Mouse (Mus musculus) adrenal gland, postnatal 10 days (tissue): ENCODE measurements at regions not wholly inside any gene's neighbourhood (a gene's known extent, or its start where the extent isn't known, plus 50 kb on each side); places are given as distances from the start of the nearest gene placed in this dataset.
A peak's percentile ranks its signal among the peaks of the same experiment; 100 is the strongest.

ENCODE experiments used
- DNase-seq: peaks from one replicate; pipeline ENCODE4 v3.0.0; 2021; ENCODE audit warnings: mixed read lengths

GRCm38 (mm10) chr11:17750345-17750744 lies 203.3 kb downstream of the Etaa1 start:
- no peak for DNase-seq

GRCm38 (mm10) chr11:17759224-17759623 lies 194.5 kb downstream of the Etaa1 start:
- DNase-seq, result no peak

GRCm38 (mm10) chr11:17763411-17763810 lies 190.3 kb downstream of the Etaa1 start:
- DNase-seq, result no peak

GRCm38 (mm10) chr11:17764146-17764545 lies 189.5 kb downstream of the Etaa1 start:
- DNase-seq, result no peak

GRCm38 (mm10) chr11:17768345-17768759 lies 185.3 kb downstream of the Etaa1 start:
- peak; percentile 79 for DNase-seq

- peak; percentile 6 for DNase-seq
Measured at GRCm38 (mm10) chr11:17768837-17769466, 184.7 kb downstream of the Etaa1 start.

GRCm38 (mm10) chr11:17797632-17798031 lies 156.0 kb downstream of the Etaa1 start:
- no peak for DNase-seq

GRCm38 (mm10) chr11:17807851-17808250 lies 145.8 kb downstream of the Etaa1 start:
- DNase-seq, result no peak

- no peak for DNase-seq
Measured at GRCm38 (mm10) chr11:17811829-17812559, 141.7 kb downstream of the Etaa1 start.

- DNase-seq, result no peak
Measured at GRCm38 (mm10) chr11:17842642-17843041, 111.0 kb downstream of the Etaa1 start.

GRCm38 (mm10) chr11:17852405-17852804 lies 101.3 kb downstream of the Etaa1 start:
- peak; percentile 45 for DNase-seq

GRCm38 (mm10) chr11:17853246-17853804 lies 100.3 kb downstream of the Etaa1 start:
- no peak for DNase-seq

GRCm38 (mm10) chr11:17853832-17854231 lies 99.8 kb downstream of the Etaa1 start:
- no peak for DNase-seq

- no peak for DNase-seq
Measured at GRCm38 (mm10) chr11:17859364-17860131, 94.1 kb downstream of the Etaa1 start.

- no peak for DNase-seq
Measured at GRCm38 (mm10) chr11:17864833-17865397, 88.8 kb downstream of the Etaa1 start.

- no peak for DNase-seq
Measured at GRCm38 (mm10) chr11:17870690-17871089, 83.0 kb downstream of the Etaa1 start.

- DNase-seq, result no peak
Measured at GRCm38 (mm10) chr11:17871920-17872319, 81.8 kb downstream of the Etaa1 start.

GRCm38 (mm10) chr11:17883276-17883675 lies 70.4 kb downstream of the Etaa1 start:
- DNase-seq, result no peak
